Mouse (Mus musculus) cerebellum, adult 2 months (tissue): Measurements from ENCODE around the gene Enox1. TPM values are rescaled to one million over a fixed set of nuclear protein-coding genes. Genes with fewer than 3 reads are reported as not detected.

Experiments used
- DNase-seq, 2 experiments: peaks; one replicate each; pipeline ENCODE4 v3.0.0; 2021
- H3K27ac ChIP-seq: fragments of 200-500 bp; 2 replicates; pipeline ENCODE4 v1.5.1; 2012; ENCODE audit warnings: low read length, control low read depth, inconsistent platforms; ENCODE audit not compliant: insufficient read depth
- H3K27me3 ChIP-seq: fragments of 200-500 bp; 2 replicates; pipeline ENCODE4 v1.6.1; 2012; ENCODE audit warnings: inconsistent platforms, mild to moderate bottlenecking, low read length, moderate library complexity; ENCODE audit not compliant: control insufficient read depth, insufficient read depth
- H3K4me1 ChIP-seq: fragments of 200-500 bp; 2 replicates; pipeline ENCODE4 v1.6.1; 2011; ENCODE audit warnings: low read length; ENCODE audit not compliant: control insufficient read depth, insufficient read depth
- H3K4me3 ChIP-seq: fragments of 200-500 bp; replicated peaks from 2 replicates; pipeline ENCODE3; 2011; ENCODE audit warnings: mild to moderate bottlenecking, low read depth, low read length, control low read depth; ENCODE audit not compliant: insufficient read depth
- CTCF ChIP-seq: fragments of 200-500 bp; IDR thresholded peaks from 2 replicates; pipeline ENCODE4 v1.5.1; 2011; ENCODE audit warnings: low read depth, mild to moderate bottlenecking, control low read depth, low read length, moderate library complexity, borderline replicate concordance; ENCODE audit not compliant: insufficient read depth
- POLR2A ChIP-seq: fragments of 200-500 bp; IDR thresholded peaks from 2 replicates; pipeline ENCODE4 v1.6.1; 2011; ENCODE audit warnings: low read length, control low read depth, borderline replicate concordance; ENCODE audit not compliant: insufficient read depth
- WGBS: fragments of 180-500 bp; shearing (Covaris S2); methylation state at CpG from one replicate; pipeline ENCODE4 v1.1.7; 2018; 5-methylcytosine and 5-hydroxymethylcytosine counted together
- polyA plus RNA-seq: library from polyadenylated mRNA; depleted of rRNA; stranded (reverse); fragments of >200 nt; gene quantifications from 2 replicates; pipeline ENCODE4 v1.2.3, GENCODE M21; 2012

Gene Enox1
- polyA plus RNA-seq, 1 experiment: 15.2 TPM

DNA sequence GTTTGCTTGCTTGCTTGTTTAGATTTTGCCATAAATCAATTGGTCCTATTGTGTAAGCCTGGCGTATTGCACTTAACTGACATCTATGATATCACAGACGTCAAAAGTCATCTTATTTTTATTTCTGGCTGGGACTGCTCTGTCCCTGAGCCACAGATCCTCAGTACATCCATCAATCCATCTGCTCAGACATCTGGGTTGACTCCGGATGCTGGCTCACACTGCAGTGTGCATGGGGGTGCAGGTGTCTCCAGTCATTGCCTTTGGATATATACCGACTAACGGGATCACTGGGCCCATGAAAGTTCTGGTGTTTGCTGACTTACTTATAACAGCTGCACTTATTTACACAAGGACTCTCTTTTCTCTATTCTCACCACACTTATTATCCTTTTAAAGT lies 419.8 kb downstream of the Enox1 start:
- 82% methylated on average over 5 of the region's 5 CpGs for WGBS

GRCm38 (mm10) chr14:77577481-77578251 lies 421.1 kb downstream of the Enox1 start:
- H3K27ac ChIP-seq: no peak overlapping the region
- H3K27me3 ChIP-seq: no peaks in the 10 kb centered on the region
- WGBS: 70% methylated on average over 18 of the region's 18 CpGs
- DNase-seq: no peak
- no peak overlapping the region for H3K4me3 ChIP-seq
- TF ChIP-seq POLR2A (no peak), CTCF (no peak)
- no peaks in the 10 kb centered on the region for H3K4me1 ChIP-seq

More for the DNA sequence above, 419.8 kb downstream of the Enox1 start:
- no peak for TF ChIP-seq CTCF
- TF ChIP-seq POLR2A: no peak
- H3K27me3 ChIP-seq: no peaks in the 10 kb centered on the region
- no peaks in the 10 kb centered on the region for H3K4me1 ChIP-seq
- H3K27ac ChIP-seq: no peak overlapping the region
- H3K4me3 ChIP-seq: no peak overlapping the region
- no peak for DNase-seq

- H3K4me1 ChIP-seq: no peaks in the 10 kb centered on the region
- DNase-seq: no peak
- H3K27ac ChIP-seq: no peak overlapping the region
- 78% methylated on average over 7 of the region's 7 CpGs for WGBS
- no peak overlapping the region for H3K4me3 ChIP-seq
- H3K27me3 ChIP-seq: no peaks in the 10 kb centered on the region
- TF ChIP-seq POLR2A: no peak
- TF ChIP-seq CTCF: no peak
Observed at GRCm38 (mm10) chr14:77578355-77578754, 421.8 kb downstream of the Enox1 start.

GRCm38 (mm10) chr14:77580106-77580936 lies 423.8 kb downstream of the Enox1 start:
- TF ChIP-seq POLR2A: no peak
- no peak for TF ChIP-seq CTCF
- H3K27ac ChIP-seq: no peak overlapping the region
- no peaks in the 10 kb centered on the region for H3K27me3 ChIP-seq
- WGBS: 74% methylated on average over 14 of the region's 14 CpGs
- no peak for DNase-seq
- H3K4me3 ChIP-seq: no peak overlapping the region
- no peaks in the 10 kb centered on the region for H3K4me1 ChIP-seq

DNA sequence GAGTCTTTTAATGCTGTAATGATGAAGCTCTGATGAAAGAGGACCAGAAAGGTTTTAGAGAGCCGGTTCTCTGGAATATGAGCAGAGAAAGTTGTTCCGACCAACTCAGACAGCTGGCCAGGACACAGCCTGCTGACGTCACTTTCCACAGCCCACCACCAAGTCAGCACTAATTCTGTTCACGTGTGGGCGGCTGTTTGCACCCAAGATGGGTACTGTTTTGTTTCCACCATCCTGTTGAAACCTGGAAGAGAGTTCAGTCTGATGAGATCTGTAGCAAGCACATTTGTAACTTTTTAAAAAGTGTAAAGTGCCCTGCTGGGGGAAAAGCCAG lies 424.3 kb downstream of the Enox1 start:
- Histone ChIP-seq H3K4me1 (no peaks in the 10 kb centered on the region), H3K27ac (no peak overlapping the region), H3K4me3 (no peak overlapping the region), H3K27me3 (no peaks in the 10 kb centered on the region)
- 82% methylated on average over 5 of the region's 5 CpGs for WGBS
- DNase-seq: no peak
- TF ChIP-seq POLR2A (no peak), CTCF (no peak)

- Histone ChIP-seq H3K4me1 (no peaks in the 10 kb centered on the region), H3K4me3 (no peak overlapping the region), H3K27ac (no peak overlapping the region), H3K27me3 (no peaks in the 10 kb centered on the region)
- 98% methylated on average over 6 of the region's 6 CpGs for WGBS
- no peak for DNase-seq
- TF ChIP-seq CTCF (no peak), POLR2A (no peak)
Observed at GRCm38 (mm10) chr14:77581616-77582015, 425.1 kb downstream of the Enox1 start.

DNA sequence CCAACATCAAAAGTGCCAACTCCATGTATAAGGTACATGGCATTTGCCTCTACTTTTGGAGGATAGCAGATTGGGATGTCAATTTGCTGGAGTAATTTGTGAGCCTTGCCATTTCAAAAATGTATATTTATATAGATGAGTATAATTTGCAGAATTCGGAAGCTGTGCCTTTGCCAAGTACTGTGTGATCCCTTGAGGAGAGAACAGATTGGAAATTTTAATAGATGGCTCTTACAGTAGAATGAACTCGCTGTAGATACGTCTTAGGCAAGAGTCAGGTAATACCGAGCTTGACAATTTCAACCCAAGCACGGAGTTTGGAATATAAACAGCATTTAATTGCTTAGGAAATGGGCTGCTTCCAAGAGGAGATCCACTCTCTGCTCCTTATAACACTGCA lies 427.9 kb downstream of the Enox1 start:
- TF ChIP-seq POLR2A (no peak), CTCF (no peak)
- 46% methylated on average over 5 of the region's 5 CpGs for WGBS
- Histone ChIP-seq H3K27me3 (no peaks in the 10 kb centered on the region), H3K4me1 (no peaks in the 10 kb centered on the region), H3K27ac (no peak overlapping the region), H3K4me3 (no peak overlapping the region)
- no peak for DNase-seq

GRCm38 (mm10) chr14:77585031-77585800 lies 428.7 kb downstream of the Enox1 start:
- Histone ChIP-seq H3K4me3 (no peak overlapping the region), H3K27me3 (no peaks in the 10 kb centered on the region), H3K27ac (no peak overlapping the region), H3K4me1 (no peaks in the 10 kb centered on the region)
- TF ChIP-seq CTCF (no peak), POLR2A (no peak)
- WGBS: 90% methylated on average over 11 of the region's 11 CpGs
- no peak for DNase-seq
